Mouse (Mus musculus): ENCODE data around the gene Gm6525.

Gene Gm6525

GRCm38 (mm10) chr3:84169393-84170005 is 4.4 kb upstream of the Gm6525 start:
- in situ Hi-C loops (cut with MboI), result loop anchor here (5.0 kb wide), 1 partner anchor 143 kb away; no protein-coding TSS in a partner anchor

GRCm38 (mm10) chr3:84172406-84172805 is 1.5 kb upstream of the Gm6525 start:
- in situ Hi-C loops (cut with MboI), result loop anchor here (5.0 kb wide), 1 partner anchor 140 kb away; no protein-coding TSS in a partner anchor

- in situ Hi-C loops (cut with MboI), result no loop called here
These were observed 1.7 kb downstream of the Gm6525 start for GRCm38 (mm10) chr3:84175337-84176315.

- in situ Hi-C loops (cut with MboI), result no loop called here
These were observed 3.9 kb downstream of the Gm6525 start for GRCm38 (mm10) chr3:84177834-84178233.

GRCm38 (mm10) chr3:84180304-84180703 is 6.4 kb downstream of the Gm6525 start:
- in situ Hi-C loops (cut with MboI), result no loop called here

- in situ Hi-C loops (cut with MboI), result no loop called here
These were observed 7.2 kb downstream of the Gm6525 start for GRCm38 (mm10) chr3:84181102-84181501.

GRCm38 (mm10) chr3:84181717-84182116 is 7.8 kb downstream of the Gm6525 start:
- in situ Hi-C loops (cut with MboI), result no loop called here

- in situ Hi-C loops (cut with MboI), result no loop called here
These were observed 15.8 kb downstream of the Gm6525 start for GRCm38 (mm10) chr3:84189629-84190173.

- in situ Hi-C loops (cut with MboI), result no loop called here
These were observed 16.7 kb downstream of the Gm6525 start for GRCm38 (mm10) chr3:84190513-84191061.

- in situ Hi-C loops (cut with MboI), result no loop called here
These were observed 17.4 kb downstream of the Gm6525 start for GRCm38 (mm10) chr3:84191141-84191881.

- in situ Hi-C loops (cut with MboI), result no loop called here
These were observed 20.0 kb downstream of the Gm6525 start for GRCm38 (mm10) chr3:84193881-84194280.

GRCm38 (mm10) chr3:84198229-84198628 is 24.3 kb downstream of the Gm6525 start:
- in situ Hi-C loops (cut with MboI), result no loop called here

GRCm38 (mm10) chr3:84199516-84199915 is 25.6 kb downstream of the Gm6525 start:
- in situ Hi-C loops (cut with MboI), result no loop called here

GRCm38 (mm10) chr3:84200559-84201420 is 26.9 kb downstream of the Gm6525 start:
- in situ Hi-C loops (cut with MboI), result no loop called here

- in situ Hi-C loops (cut with MboI), result no loop called here
These were observed 30.7 kb downstream of the Gm6525 start for GRCm38 (mm10) chr3:84204640-84205039.

GRCm38 (mm10) chr3:84205650-84206049 is 31.7 kb downstream of the Gm6525 start:
- in situ Hi-C loops (cut with MboI), result no loop called here

- in situ Hi-C loops (cut with MboI), result no loop called here
These were observed 32.2 kb downstream of the Gm6525 start for GRCm38 (mm10) chr3:84206106-84206505.

- in situ Hi-C loops (cut with MboI), result no loop called here
These were observed 33.5 kb downstream of the Gm6525 start for GRCm38 (mm10) chr3:84207366-84207765.

- in situ Hi-C loops (cut with MboI), result no loop called here
These were observed 34.6 kb downstream of the Gm6525 start for GRCm38 (mm10) chr3:84208475-84208874.

GRCm38 (mm10) chr3:84208917-84209513 is 35.1 kb downstream of the Gm6525 start:
- in situ Hi-C loops (cut with MboI), result no loop called here

Data from mature B cell (primary cell).